Mouse (Mus musculus) embryo, embryonic 10.5 days (tissue): ENCODE results near the gene BC107364.
"Not testable (repeated sequence)": the region's sequence is repeated elsewhere in the genome, so short reads cannot be mapped to it uniquely, and the experiment has no call there.

ENCODE experiments used
- DNase-seq: peaks from one replicate; pipeline ENCODE4 v3.0.0-alpha.2; 2015; ENCODE audit warnings: low spot score

Gene BC107364

GRCm38 (mm10) chr3:96451181-96451737, 847 bp downstream of the BC107364 start:
- not testable (repeated sequence) for DNase-seq

- not testable (repeated sequence) for DNase-seq
Measured at GRCm38 (mm10) chr3:96450586-96450896, 1.6 kb downstream of the BC107364 start.

- DNase-seq, result not testable (repeated sequence)
Measured at GRCm38 (mm10) chr3:96449762-96450585, 2.1 kb downstream of the BC107364 start.

- no peak for DNase-seq
Measured at GRCm38 (mm10) chr3:96445436-96445835, 6.7 kb downstream of the BC107364 start.

- DNase-seq, result peak; percentile 93
Measured at GRCm38 (mm10) chr3:96440578-96440977, 11.5 kb downstream of the BC107364 start.

GRCm38 (mm10) chr3:96435557-96436091, 16.5 kb downstream of the BC107364 start:
- peak; percentile 88 for DNase-seq

- DNase-seq, result peak; percentile 83
Measured at GRCm38 (mm10) chr3:96432207-96432606, 19.9 kb downstream of the BC107364 start.

GRCm38 (mm10) chr3:96429819-96430132, 22.3 kb downstream of the BC107364 start:
- DNase-seq, result no peak

- no peak for DNase-seq
Measured at GRCm38 (mm10) chr3:96428941-96429818, 22.9 kb downstream of the BC107364 start.

- DNase-seq, result peak; percentile 86
Measured at GRCm38 (mm10) chr3:96427761-96428462, 24.2 kb downstream of the BC107364 start.

GRCm38 (mm10) chr3:96427311-96427710, 24.8 kb downstream of the BC107364 start:
- DNase-seq, result peak; percentile 69

GRCm38 (mm10) chr3:96426268-96426667, 25.8 kb downstream of the BC107364 start:
- DNase-seq, result no peak

GRCm38 (mm10) chr3:96424447-96424846, 27.7 kb downstream of the BC107364 start:
- DNase-seq, result not testable (repeated sequence)

- peak; percentile 83 for DNase-seq
Measured at GRCm38 (mm10) chr3:96423889-96424288, 28.2 kb downstream of the BC107364 start.

GRCm38 (mm10) chr3:96420796-96421195, 31.3 kb downstream of the BC107364 start:
- DNase-seq, result no peak

GRCm38 (mm10) chr3:96418902-96419301, 33.2 kb downstream of the BC107364 start:
- DNase-seq, result not testable (repeated sequence)

- no peak for DNase-seq
Measured at GRCm38 (mm10) chr3:96417850-96418815, 34.0 kb downstream of the BC107364 start.

GRCm38 (mm10) chr3:96416595-96416994, 35.5 kb downstream of the BC107364 start:
- DNase-seq, result no peak

GRCm38 (mm10) chr3:96416056-96416455, 36.0 kb downstream of the BC107364 start:
- DNase-seq, result no peak

- DNase-seq, result no peak
Measured at GRCm38 (mm10) chr3:96414951-96415327, 37.2 kb downstream of the BC107364 start.
